Mouse (Mus musculus): ENCODE measurements at regions not wholly inside any gene's neighbourhood (a gene's known extent, or its start where the extent isn't known, plus 50 kb on each side); places are given as distances from the start of the nearest gene placed in this dataset. TPM values are rescaled to one million over a fixed set of nuclear protein-coding genes. Genes with fewer than 3 reads are reported as not detected.

DNA sequence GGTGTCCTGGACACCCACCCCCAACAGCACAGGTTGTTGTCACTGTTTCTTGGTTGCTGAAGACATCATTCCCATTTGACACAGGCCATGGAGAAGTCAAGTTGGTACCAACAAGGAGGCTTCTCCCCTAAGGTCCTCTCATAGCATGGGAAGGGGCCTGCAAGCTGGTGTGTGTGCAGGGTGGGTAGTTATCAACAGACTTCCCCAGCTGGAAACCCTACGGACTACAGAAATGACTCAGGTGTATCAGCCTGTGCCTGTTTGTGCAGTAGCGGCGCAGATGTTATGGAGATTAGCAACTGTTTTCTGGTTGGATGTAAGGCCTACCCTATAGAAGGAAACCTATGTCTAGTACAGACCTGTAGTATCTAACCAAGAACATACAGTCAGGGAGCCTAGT lies 60.3 kb upstream of the Runx1 start:
- H3K4me3 ChIP-seq = no peak overlapping the region
- peaks cover 91% of the 10 kb centered on the region for H3K27me3 ChIP-seq (replicated peaks)
- no peak overlapping the region for H3K9ac ChIP-seq
- 87% methylated on average over 3 of the region's 3 CpGs for WGBS
- ATAC-seq (ENCODE audit: insufficient number of reproducible peaks, low FRiP score) = no peak
- H3K36me3 ChIP-seq = no peaks in the 10 kb centered on the region
- no peak overlapping the region for H3K27ac ChIP-seq (ENCODE audit: poor library complexity, severe bottlenecking)
- no peak overlapping the region for H3K4me2 ChIP-seq
- H3K4me1 ChIP-seq (replicated peaks) = peaks cover 22% of the 10 kb centered on the region
- 0 out of 2 replicates have a peak, but pooled peaks cover 3% of the 10 kb centered on the region for H3K9me3 ChIP-seq (replicated peaks)

DNA sequence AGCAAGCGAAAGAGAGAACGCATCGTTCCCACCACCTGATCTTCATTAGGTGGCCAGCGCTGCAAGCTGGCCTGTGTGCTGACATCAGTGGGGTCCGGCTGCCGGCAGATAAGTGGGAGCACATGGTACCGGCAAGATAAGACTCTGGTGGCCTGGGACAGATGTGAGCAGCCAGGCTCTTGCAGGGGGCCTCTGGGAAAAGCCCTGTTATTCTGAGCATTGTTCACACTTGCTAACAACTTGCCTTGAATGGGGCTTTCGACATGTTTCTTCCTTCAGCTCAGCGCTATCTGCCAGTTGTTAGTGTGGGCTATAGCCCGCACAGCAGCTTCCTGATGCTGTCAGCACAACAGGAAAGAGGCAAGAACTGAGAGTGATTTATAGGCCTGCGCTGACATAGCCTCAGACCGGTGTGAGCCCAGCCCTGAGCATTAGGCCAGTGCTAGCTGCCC lies 57.9 kb upstream of the Runx1 start:
- Histone ChIP-seq H3K36me3 (no peaks in the 10 kb centered on the region), H3K9me3 (replicated peaks) (0 out of 2 replicates have a peak, but pooled peaks cover 3% of the 10 kb centered on the region), H3K4me2 (peak overlapping the region; percentile 34), H3K9ac (no peak overlapping the region), H3K27me3 (replicated peaks) (peaks cover 91% of the 10 kb centered on the region), H3K27ac (ENCODE audit: poor library complexity, severe bottlenecking) (peak overlapping the region; percentile 48; the same call in 1 of the 2 replicates), H3K4me1 (replicated peaks) (peaks cover 16% of the 10 kb centered on the region), H3K4me3 (no peak overlapping the region)
- ATAC-seq (ENCODE audit: insufficient number of reproducible peaks, low FRiP score) = peak; percentile 95
- 3% methylated on average over 12 of the region's 12 CpGs for WGBS

DNA sequence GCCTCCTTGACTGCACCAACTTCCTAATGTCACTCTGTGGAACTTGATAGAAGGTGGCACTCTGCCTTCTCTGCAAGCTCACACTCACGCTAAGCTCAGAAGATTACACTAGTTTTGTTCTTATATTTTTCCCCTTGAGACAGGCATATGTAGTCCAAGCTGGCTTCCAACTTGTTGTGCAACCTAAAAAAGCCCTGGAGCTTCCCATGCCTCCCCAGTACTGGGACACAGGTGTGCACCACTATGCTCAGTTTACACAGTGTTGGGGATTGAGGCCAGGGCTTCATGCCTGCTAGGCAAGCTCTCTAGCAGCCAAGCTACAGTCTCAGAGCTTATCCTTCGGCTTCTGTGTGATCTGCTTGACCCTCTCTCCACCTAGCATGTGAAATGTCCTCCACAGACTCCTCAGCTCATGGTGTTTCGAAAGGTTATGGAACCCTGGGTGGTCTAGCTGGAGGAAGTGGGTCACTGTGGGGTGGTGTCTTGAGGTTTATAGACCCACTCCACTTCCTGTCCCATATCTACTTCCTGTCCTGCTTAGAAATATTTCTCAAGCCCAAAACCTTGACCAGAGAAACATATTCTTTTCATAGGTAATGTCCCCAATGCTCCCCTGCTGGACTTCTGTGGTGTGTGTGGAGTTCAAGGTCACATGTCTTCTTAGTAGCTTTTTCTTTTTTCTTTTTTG lies 54.6 kb upstream of the Runx1 start:
- H3K4me2 ChIP-seq = no peak overlapping the region
- H3K27me3 ChIP-seq (replicated peaks) = peaks cover 82% of the 10 kb centered on the region
- H3K9me3 ChIP-seq (replicated peaks) = no peaks in the 10 kb centered on the region; the same call in 1 of the 2 replicates
- H3K36me3 ChIP-seq = no peaks in the 10 kb centered on the region
- H3K27ac ChIP-seq (ENCODE audit: poor library complexity, severe bottlenecking) = no peak overlapping the region
- 76% methylated on average over 3 of the region's 3 CpGs for WGBS
- peaks cover 16% of the 10 kb centered on the region for H3K4me1 ChIP-seq (replicated peaks)
- no peak overlapping the region for H3K4me3 ChIP-seq
- no peak overlapping the region for H3K9ac ChIP-seq
- no peak for ATAC-seq (ENCODE audit: insufficient number of reproducible peaks, low FRiP score)

DNA sequence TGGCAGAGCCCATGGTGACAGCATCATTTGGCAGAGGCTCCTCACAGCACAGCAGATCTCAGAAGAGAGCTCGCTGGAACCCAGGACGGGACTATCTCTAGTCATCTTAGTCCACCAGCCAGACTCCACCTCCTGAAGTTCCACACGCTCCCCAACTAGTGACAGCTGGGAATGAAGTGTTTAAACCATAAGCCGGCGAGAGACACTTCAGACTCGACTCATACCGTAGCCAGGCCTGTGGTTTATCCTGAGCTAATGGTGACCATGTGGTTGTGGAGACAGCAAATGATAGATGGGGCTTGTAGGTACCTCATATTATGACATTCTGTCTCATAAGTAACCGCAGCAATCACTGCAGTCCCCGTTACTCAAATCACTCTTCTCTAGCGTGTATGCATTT lies 52.1 kb upstream of the Runx1 start:
- H3K27me3 ChIP-seq (replicated peaks) = peaks cover 85% of the 10 kb centered on the region

More for the DNA sequence above, 52.1 kb upstream of the Runx1 start:
- no peak for ATAC-seq (ENCODE audit: insufficient number of reproducible peaks, low FRiP score)
- Histone ChIP-seq H3K36me3 (no peaks in the 10 kb centered on the region), H3K9me3 (replicated peaks) (no peaks in the 10 kb centered on the region; the same call in none of the 2 replicates), H3K4me2 (no peak overlapping the region), H3K27ac (ENCODE audit: poor library complexity, severe bottlenecking) (no peak overlapping the region), H3K9ac (no peak overlapping the region), H3K4me3 (no peak overlapping the region), H3K4me1 (replicated peaks) (no peaks in the 10 kb centered on the region; the same call in 1 of the 2 replicates)
- WGBS = 72% methylated on average over 10 of the region's 10 CpGs

MicroRNA genes in the stretch of these regions (microRNA counts, 519-probe panel; counts per million panel counts)
- microRNA mmu-miR-802 = not detected

Small RNA genes lying in the stretch of these regions (microRNA-seq; reads per million reads assigned to microRNA genes)
- gene Gm28003 (not detected), gene Mir802 (4.2 reads per million, percentile 14 among the genes with 10 or more reads in this experiment)

All from heart, embryonic 12.5 days (tissue).